Mouse (Mus musculus) lung, embryonic 16.5 days (tissue): ENCODE measurements at regions not wholly inside any gene's neighbourhood (a gene's known extent, or its start where the extent isn't known, plus 50 kb on each side); places are given as distances from the start of the nearest gene placed in this dataset.

Source experiments
- ATAC-seq: fragments of 200-750 bp; cut with Nextera tagmentation; 2 replicates; pipeline ENCODE4 v1.8.0; 2017; ENCODE audit warnings: low read depth, mild to moderate bottlenecking, moderate library complexity
- H3K27ac ChIP-seq: fragments of 300-500 bp; sonication (generic); 2 replicates; pipeline ENCODE4 v1.5.1; 2014; ENCODE audit warnings: mild to moderate bottlenecking, control low read depth, low read length
- H3K27me3 ChIP-seq: fragments of 300-500 bp; sonication (generic); 2 replicates; pipeline ENCODE4 v1.6.1; 2014; ENCODE audit warnings: low read depth, low read length, mixed read lengths; ENCODE audit not compliant: control insufficient read depth, insufficient read depth
- H3K36me3 ChIP-seq: fragments of 300-500 bp; sonication (generic); 2 replicates; pipeline ENCODE4 v1.6.1; 2014; ENCODE audit warnings: low read length; ENCODE audit not compliant: control insufficient read depth, insufficient read depth
- H3K4me1 ChIP-seq: fragments of 300-500 bp; sonication (generic); replicated peaks from 2 replicates; pipeline ENCODE4 v1.6.1; 2014; ENCODE audit warnings: low read length, mixed read lengths; ENCODE audit not compliant: control insufficient read depth, insufficient read depth
- H3K4me2 ChIP-seq: fragments of 300-500 bp; sonication (generic); 2 replicates; pipeline ENCODE4 v1.6.1; 2014; ENCODE audit warnings: low read depth, low read length, control low read depth
- H3K4me3 ChIP-seq: fragments of 300-500 bp; sonication (generic); 2 replicates; pipeline ENCODE4 v1.5.1; 2014; ENCODE audit warnings: mild to moderate bottlenecking, low read length, control low read depth
- H3K9ac ChIP-seq: fragments of 300-500 bp; sonication (generic); 2 replicates; pipeline ENCODE4 v1.6.1; 2014; ENCODE audit warnings: low read length, control low read depth
- H3K9me3 ChIP-seq: fragments of 300-500 bp; sonication (generic); 2 replicates; pipeline ENCODE4 v1.6.1; 2016; ENCODE audit warnings: low read length; ENCODE audit not compliant: control insufficient read depth
- WGBS: fragments of 180-500 bp; shearing (Covaris S2); extraction: QIAGEN DNeasy Blood & Tissue Kit; methylation state at CpG from one replicate; pipeline ENCODE4 v1.1.7; 2014; 5-methylcytosine and 5-hydroxymethylcytosine counted together

DNA sequence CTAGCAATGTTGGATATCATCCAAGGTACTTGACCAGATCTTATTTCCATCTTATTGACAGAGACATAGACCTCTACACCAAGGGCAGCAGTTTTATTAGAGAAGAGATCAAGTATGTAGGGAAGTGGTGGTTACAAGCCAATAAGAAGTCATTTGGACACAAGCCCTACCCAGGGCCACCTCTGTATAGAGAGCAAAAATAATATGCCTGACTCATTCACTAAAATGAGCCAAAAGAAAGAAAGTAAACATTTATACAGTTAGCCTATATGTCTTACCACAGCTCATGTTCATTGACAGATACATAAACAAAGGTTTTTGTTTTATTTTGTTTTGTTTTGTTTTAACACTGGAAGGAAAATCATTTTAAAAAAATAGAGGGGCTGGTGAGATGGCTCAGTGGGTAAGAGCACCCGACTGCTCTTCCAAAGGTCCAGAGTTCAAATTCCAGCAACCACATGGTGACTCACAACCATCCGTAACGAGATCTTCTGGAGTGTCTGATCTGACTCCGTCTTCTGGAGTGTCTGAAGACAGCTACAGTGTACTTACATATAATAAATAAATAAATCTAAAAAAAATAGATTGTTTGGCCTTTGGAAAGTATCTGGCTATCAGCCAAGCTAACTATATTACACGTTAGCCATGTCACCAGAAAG, 76.9 kb downstream of the Rlim start:
- Histone ChIP-seq H3K36me3 (no peaks in the 10 kb centered on the region), H3K27me3 (peaks cover 4% of the 10 kb centered on the region), H3K27ac (no peak overlapping the region), H3K4me2 (no peak overlapping the region), H3K9ac (no peak overlapping the region), H3K9me3 (no peaks in the 10 kb centered on the region), H3K4me3 (no peak overlapping the region), H3K4me1 (no peaks in the 10 kb centered on the region)
- peak; percentile 66 for ATAC-seq
- WGBS: 56% methylated on average over 5 of the region's 5 CpGs

DNA sequence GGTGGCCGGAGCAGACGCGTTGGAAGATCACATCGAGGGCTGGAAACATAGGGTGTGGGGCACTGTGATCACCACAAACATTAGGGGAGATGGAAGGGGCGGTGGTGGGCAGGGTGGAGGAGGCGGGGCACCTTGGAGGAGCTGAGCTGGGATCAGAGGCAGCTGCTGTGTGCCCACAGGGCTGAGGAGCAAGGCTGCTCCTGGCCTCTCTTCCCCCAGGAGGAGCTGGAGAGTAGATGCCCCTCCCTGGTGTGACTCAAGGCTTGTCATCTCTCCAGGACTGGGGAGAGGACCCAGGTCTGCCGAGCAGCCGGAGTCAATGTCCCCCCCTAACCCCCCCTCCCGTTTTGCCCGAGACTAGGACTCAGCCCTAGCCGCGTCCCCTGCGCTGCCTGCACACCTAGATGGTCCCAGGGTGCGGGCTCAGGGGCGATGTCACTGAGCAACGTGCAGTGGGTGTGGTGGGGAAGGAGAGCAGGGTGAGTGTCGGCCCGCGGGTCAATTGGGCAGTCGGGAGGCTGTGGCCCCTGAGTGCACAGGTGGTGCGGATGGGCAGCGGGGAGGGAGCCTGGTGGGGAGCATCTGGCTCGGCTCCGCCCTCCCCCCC, 57.6 kb upstream of the Slc16a2 start:
- WGBS: 23% methylated on average over 20 of the region's 24 CpGs
- ATAC-seq: 0 out of 2 replicates have a peak, but pooled peaks have one; percentile 20
- no peaks in the 10 kb centered on the region for H3K36me3 ChIP-seq
- H3K27ac ChIP-seq: no peak overlapping the region
- no peaks in the 10 kb centered on the region for H3K9me3 ChIP-seq
- no peaks in the 10 kb centered on the region; the same call in 1 of the 2 replicates for H3K4me1 ChIP-seq
- no peak overlapping the region for H3K4me3 ChIP-seq
- peaks cover 11% of the 10 kb centered on the region for H3K27me3 ChIP-seq
- H3K4me2 ChIP-seq: peak overlapping the region; percentile 14; the same call in 1 of the 2 replicates
- no peak overlapping the region for H3K9ac ChIP-seq
